Mouse (Mus musculus) hindbrain, embryonic 15.5 days (tissue): Measurements from ENCODE around the gene Mylk4. TPM values are rescaled to one million over a fixed set of nuclear protein-coding genes. Genes with fewer than 3 reads are reported as not detected.

Experiments
- ATAC-seq: fragments of 200-750 bp; cut with Nextera tagmentation; 2 replicates; pipeline ENCODE4 v1.8.0; 2017; ENCODE audit warnings: low read depth, moderate number of reproducible peaks, moderate TSS enrichment; ENCODE audit not compliant: low FRiP score
- H3K27ac ChIP-seq: fragments of 300-500 bp; sonication (generic); replicated peaks from 2 replicates; pipeline ENCODE4 v1.5.1; 2015; ENCODE audit warnings: mild to moderate bottlenecking, inconsistent platforms
- H3K27me3 ChIP-seq: fragments of 300-500 bp; sonication (generic); 2 replicates; pipeline ENCODE4 v1.6.1; 2015; ENCODE audit warnings: control low read depth, inconsistent platforms
- H3K36me3 ChIP-seq: fragments of 300-500 bp; sonication (generic); 2 replicates; pipeline ENCODE4 v1.6.1; 2015; ENCODE audit warnings: control low read depth, inconsistent platforms
- H3K4me1 ChIP-seq: fragments of 300-500 bp; sonication (generic); replicated peaks from 2 replicates; pipeline ENCODE4 v1.6.1; 2015; ENCODE audit warnings: control low read depth, inconsistent platforms
- H3K4me2 ChIP-seq: fragments of 300-500 bp; sonication (generic); 2 replicates; pipeline ENCODE4 v1.6.1; 2015; ENCODE audit warnings: moderate library complexity, mild to moderate bottlenecking, inconsistent platforms
- H3K4me3 ChIP-seq: fragments of 300-500 bp; sonication (generic); 2 replicates; pipeline ENCODE4 v1.5.1; 2015; ENCODE audit warnings: mild to moderate bottlenecking, inconsistent platforms
- H3K9ac ChIP-seq: fragments of 300-500 bp; sonication (generic); 2 replicates; pipeline ENCODE4 v1.6.1; 2015; ENCODE audit warnings: inconsistent platforms
- H3K9me3 ChIP-seq: fragments of 300-500 bp; sonication (generic); 2 replicates; pipeline ENCODE4 v1.6.1; 2016; ENCODE audit warnings: control low read depth, inconsistent platforms
- WGBS: fragments of 180-500 bp; shearing (Covaris S2); methylation state at CpG from one replicate; pipeline ENCODE4 v1.1.7; 2015; 5-methylcytosine and 5-hydroxymethylcytosine counted together
- polyA plus RNA-seq: library from polyadenylated mRNA; unstranded; fragments of >200 nt; fragmentation: Nextera tagmentation; extraction: Ambion mirVana; gene quantifications from 2 replicates; pipeline ENCODE4 v1.2.1, GENCODE M21; 2015

The Mylk4 gene
- polyA plus RNA-seq, 1 experiment from 2014 or later = 0.06 TPM

DNA sequence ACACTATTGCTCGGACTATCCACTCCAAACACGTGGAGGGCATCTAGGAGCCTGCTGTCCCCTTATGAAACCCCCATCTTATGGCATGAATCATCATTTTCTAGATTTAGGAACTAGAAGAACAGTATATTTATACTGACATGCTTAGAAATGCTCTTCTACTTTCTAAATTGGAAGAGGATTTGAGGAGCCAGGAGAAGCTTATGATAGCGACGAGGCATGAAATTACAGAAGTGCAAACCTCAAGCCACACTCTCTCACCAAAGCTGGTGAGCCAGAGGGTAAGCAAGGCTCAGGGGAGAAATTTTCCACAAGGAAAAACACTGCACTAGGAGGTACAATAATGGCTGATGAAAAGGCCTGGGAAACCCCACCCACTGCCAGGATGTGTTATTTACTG is 6.0 kb upstream of the Mylk4 start:
- no peaks in the 10 kb centered on the region for H3K27me3 ChIP-seq
- ATAC-seq = no peak
- no peak overlapping the region for H3K4me2 ChIP-seq
- H3K4me3 ChIP-seq = no peak overlapping the region
- H3K36me3 ChIP-seq = no peaks in the 10 kb centered on the region
- H3K9ac ChIP-seq = no peak overlapping the region
- WGBS = 84% methylated on average over 4 of the region's 4 CpGs
- no peak overlapping the region for H3K27ac ChIP-seq
- H3K9me3 ChIP-seq = no peaks in the 10 kb centered on the region
- H3K4me1 ChIP-seq = no peaks in the 10 kb centered on the region

DNA sequence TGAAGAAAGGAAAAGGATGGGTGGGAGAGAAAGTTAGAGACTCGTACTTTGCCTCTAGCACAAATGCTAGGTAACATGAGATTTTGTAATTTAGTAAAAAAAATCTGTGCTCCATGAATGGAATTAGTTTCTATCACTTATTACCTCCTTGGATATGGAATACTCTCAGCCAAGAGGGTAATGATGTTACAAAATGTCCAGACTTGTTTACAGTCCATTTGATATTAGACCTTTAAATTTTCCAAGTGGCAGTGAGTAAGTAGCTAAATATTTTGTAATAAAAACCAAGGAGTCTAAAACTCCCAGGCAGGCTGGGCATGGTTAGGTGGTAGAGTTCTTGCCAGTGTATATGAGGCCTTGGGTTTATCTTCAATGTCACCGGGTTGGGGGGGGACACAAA is 3.8 kb upstream of the Mylk4 start:
- 85% methylated on average over 2 of the region's 2 CpGs for WGBS
- H3K4me1 ChIP-seq = no peaks in the 10 kb centered on the region
- H3K9me3 ChIP-seq = no peaks in the 10 kb centered on the region
- H3K4me2 ChIP-seq = no peak overlapping the region
- no peak overlapping the region for H3K9ac ChIP-seq
- H3K27me3 ChIP-seq = no peaks in the 10 kb centered on the region
- no peaks in the 10 kb centered on the region for H3K36me3 ChIP-seq
- H3K27ac ChIP-seq = no peak overlapping the region
- no peak overlapping the region for H3K4me3 ChIP-seq
- ATAC-seq = no peak

DNA sequence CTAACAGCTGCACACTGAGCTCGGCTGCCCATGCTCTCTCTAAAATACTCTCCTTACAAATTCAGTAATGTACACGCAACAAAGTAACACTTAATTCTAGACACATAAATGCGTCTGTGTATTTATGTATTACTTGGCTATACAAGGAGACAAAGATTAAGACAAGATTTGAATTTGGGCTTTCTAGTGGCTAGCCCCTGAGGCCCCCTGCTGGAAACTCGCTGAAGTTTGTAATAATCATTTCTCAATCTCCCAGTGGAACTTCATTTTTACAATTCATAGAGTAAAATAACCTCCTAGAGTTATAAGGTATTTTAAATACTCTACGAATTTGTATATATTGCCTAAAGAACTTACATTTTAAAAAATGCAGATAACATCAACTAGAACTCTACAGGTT is 699 bp downstream of the Mylk4 start:
- no peak for ATAC-seq
- H3K4me1 ChIP-seq = no peaks in the 10 kb centered on the region
- H3K4me2 ChIP-seq = no peak overlapping the region
- H3K27ac ChIP-seq = no peak overlapping the region
- WGBS = 69% methylated on average over 5 of the region's 5 CpGs
- H3K9ac ChIP-seq = no peak overlapping the region
- H3K36me3 ChIP-seq = no peaks in the 10 kb centered on the region
- no peaks in the 10 kb centered on the region for H3K9me3 ChIP-seq
- no peaks in the 10 kb centered on the region for H3K27me3 ChIP-seq
- no peak overlapping the region for H3K4me3 ChIP-seq

DNA sequence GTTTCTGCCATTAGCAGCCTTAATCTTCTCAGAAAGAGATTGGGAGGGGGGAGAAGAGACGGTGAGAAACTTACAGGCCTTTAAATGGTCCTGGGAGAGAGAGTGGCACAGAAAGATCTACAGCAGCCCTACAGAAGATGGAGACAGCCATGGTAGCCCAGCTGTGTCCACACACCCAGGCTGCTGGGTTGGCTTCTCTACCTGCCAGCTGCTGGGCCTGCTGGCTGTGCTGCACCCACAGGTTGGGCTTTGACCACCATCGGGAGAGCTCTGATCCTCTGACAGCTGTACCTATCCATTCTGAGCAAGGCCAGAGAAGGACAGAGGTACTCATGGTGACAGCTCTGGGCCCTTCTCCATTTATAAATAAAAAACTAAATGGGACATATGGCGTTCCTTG is 4.9 kb downstream of the Mylk4 start:
- no peak overlapping the region for H3K27ac ChIP-seq
- no peak overlapping the region for H3K4me2 ChIP-seq
- no peaks in the 10 kb centered on the region for H3K27me3 ChIP-seq
- no peak overlapping the region for H3K9ac ChIP-seq
- H3K36me3 ChIP-seq = no peaks in the 10 kb centered on the region
- H3K4me1 ChIP-seq = no peaks in the 10 kb centered on the region
- H3K9me3 ChIP-seq = no peaks in the 10 kb centered on the region
- 75% methylated on average over 3 of the region's 3 CpGs for whole genome bisulfite sequencing
- H3K4me3 ChIP-seq = no peak overlapping the region
- no peak for ATAC-seq

DNA sequence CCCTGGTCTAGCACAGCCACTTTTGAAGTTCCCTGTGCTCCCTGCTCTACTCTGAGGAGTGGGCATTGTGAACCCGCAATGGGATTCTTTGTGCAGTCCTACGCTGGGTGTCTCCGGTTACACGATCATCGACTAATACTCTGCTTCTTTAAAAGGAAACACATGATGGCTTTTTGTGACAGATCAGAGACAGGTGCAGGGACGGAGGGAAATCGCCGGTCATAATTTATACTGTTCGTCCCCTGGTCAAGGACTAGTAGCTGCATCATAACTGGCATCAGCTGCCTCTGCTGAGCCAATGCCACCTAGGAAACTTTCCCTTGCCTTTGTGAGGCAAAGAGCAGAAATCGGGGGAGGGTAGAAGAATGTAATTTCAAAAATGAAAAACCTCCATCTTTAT is 7.4 kb downstream of the Mylk4 start:
- WGBS = 92% methylated on average over 10 of the region's 10 CpGs

DNA sequence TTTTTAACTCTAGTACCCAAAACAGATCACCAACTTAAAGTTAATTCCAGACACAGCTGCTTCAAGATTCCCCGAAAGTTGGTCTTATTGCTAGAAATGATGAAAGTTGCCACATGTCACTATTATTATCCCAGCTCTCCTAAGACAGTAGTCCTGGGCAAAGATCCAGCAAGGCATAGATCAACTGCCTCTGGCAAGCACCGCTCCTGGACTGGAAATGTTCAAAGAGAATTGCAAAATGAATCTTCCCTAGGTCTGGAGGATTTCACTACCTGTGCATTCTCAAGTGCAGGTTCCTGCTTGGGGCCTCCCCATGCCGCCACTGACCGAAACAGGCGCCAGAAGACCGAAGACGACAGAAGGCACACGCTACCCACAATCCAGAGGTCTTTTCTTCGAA is 7.9 kb downstream of the Mylk4 start:
- H3K27ac ChIP-seq = no peak overlapping the region
- H3K9me3 ChIP-seq = no peaks in the 10 kb centered on the region
- no peaks in the 10 kb centered on the region for H3K36me3 ChIP-seq
- no peak for ATAC-seq
- no peaks in the 10 kb centered on the region for H3K4me1 ChIP-seq
- WGBS = 94% methylated on average over 9 of the region's 9 CpGs
- H3K4me2 ChIP-seq = no peak overlapping the region
- H3K9ac ChIP-seq = no peak overlapping the region
- H3K4me3 ChIP-seq = no peak overlapping the region
- H3K27me3 ChIP-seq = no peaks in the 10 kb centered on the region

More for the DNA sequence above, 7.4 kb downstream of the Mylk4 start:
- Histone ChIP-seq H3K27ac (no peak overlapping the region), H3K4me3 (no peak overlapping the region), H3K36me3 (no peaks in the 10 kb centered on the region), H3K4me1 (no peaks in the 10 kb centered on the region), H3K27me3 (no peaks in the 10 kb centered on the region), H3K9me3 (no peaks in the 10 kb centered on the region), H3K4me2 (no peak overlapping the region), H3K9ac (no peak overlapping the region)
- no peak for ATAC-seq

DNA sequence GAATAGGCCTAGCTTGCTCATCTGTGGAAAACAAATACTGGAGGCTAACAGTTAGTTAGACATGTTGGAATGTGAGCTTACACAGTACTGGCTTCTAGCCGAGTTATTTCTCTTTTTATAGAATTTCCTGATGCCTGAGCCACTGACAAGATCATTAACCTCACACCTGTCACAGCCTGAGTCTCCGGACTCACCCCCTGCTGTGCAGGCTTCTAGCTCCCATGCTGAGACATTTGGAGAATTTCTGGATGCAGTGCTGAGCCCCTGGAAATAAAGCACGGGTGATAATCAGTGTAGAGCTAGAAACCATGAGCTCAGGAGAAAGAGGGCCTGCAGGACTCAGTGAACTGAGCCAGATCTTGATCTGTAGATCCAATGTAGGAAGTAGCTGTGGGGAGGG is 13.8 kb downstream of the Mylk4 start:
- ATAC-seq = no peak
- no peaks in the 10 kb centered on the region for H3K27me3 ChIP-seq
- no peak overlapping the region for H3K4me3 ChIP-seq
- H3K27ac ChIP-seq = no peak overlapping the region
- H3K9ac ChIP-seq = no peak overlapping the region
- no peaks in the 10 kb centered on the region for H3K36me3 ChIP-seq
- no peak overlapping the region for H3K4me2 ChIP-seq
- H3K4me1 ChIP-seq = no peaks in the 10 kb centered on the region
- 16% methylated on average over 3 of the region's 3 CpGs for WGBS
- H3K9me3 ChIP-seq = no peaks in the 10 kb centered on the region

DNA sequence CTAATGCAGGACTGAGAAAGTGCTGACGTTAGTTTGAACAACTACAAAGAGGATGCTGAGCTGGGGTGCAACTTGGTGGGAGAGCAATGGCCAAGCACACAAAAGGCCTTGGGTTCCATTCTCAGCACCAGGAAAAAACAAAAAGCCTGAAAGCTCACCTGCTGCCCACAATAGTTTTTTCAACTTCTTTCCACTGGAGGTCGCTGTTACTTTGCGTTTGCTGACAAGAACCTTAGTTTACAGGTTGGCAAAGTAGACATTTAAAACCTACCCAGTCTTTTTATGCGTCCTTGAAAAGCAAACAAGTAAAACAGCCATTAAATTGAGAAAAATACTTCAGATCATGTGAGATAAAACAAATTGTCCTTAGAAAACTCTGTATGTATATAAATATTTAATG is 15.7 kb downstream of the Mylk4 start:
- Histone ChIP-seq H3K4me1 (no peaks in the 10 kb centered on the region), H3K4me2 (no peak overlapping the region), H3K9me3 (no peaks in the 10 kb centered on the region), H3K27me3 (no peaks in the 10 kb centered on the region), H3K9ac (no peak overlapping the region), H3K36me3 (no peaks in the 10 kb centered on the region), H3K4me3 (no peak overlapping the region), H3K27ac (no peak overlapping the region)
- no peak for ATAC-seq
- WGBS = 15% methylated on average over 4 of the region's 4 CpGs

DNA sequence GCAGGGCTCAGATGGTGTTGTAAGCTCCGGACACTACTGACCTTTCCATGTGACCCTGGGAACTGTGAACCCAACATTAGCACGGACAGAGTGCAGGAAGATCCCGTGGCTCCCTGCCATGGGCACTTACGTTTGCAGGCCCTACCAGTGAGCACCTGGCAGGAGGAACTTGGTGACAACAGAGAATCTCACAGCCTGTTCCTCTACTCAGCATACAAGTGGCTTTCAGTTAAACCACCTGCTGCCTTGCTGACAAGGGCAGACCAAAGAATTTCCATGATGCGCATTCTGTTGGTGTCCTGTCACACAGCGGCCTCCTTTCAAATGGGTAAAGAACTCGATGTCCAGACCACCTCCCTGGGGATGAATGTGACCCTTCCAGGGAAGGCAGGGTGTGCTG is 19.3 kb downstream of the Mylk4 start:
- H3K4me3 ChIP-seq = no peak overlapping the region
- H3K27ac ChIP-seq = no peak overlapping the region
- H3K4me1 ChIP-seq = peaks cover under 1% of the 10 kb centered on the region
- no peak overlapping the region for H3K4me2 ChIP-seq
- H3K9ac ChIP-seq = no peak overlapping the region
- ATAC-seq = no peak
- H3K36me3 ChIP-seq = no peaks in the 10 kb centered on the region
- 19% methylated on average over 7 of the region's 7 CpGs for WGBS
- no peaks in the 10 kb centered on the region for H3K9me3 ChIP-seq
- H3K27me3 ChIP-seq = no peaks in the 10 kb centered on the region

DNA sequence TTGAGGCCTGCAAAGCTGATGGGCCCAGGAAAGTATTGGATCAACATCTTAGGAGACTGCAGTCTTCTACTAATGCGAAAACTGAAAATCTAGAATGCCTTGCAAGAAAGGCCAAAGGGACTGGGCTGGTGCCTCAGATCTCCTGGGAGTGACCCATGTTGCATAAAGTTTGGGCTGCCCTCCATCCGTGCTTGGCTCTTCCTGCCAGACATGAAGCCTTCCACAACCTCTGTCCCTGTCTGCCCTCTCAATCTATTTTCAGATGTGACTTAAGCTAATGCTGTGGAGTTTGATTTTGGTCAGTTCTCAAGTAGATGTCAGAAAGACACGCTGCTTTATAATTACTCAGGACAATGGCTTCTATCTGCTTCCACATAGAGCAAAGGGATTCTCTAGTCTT is 20.6 kb downstream of the Mylk4 start:
- Histone ChIP-seq H3K9me3 (no peaks in the 10 kb centered on the region), H3K9ac (no peak overlapping the region), H3K27ac (no peak overlapping the region), H3K4me1 (peaks cover 6% of the 10 kb centered on the region), H3K36me3 (no peaks in the 10 kb centered on the region), H3K4me2 (no peak overlapping the region), H3K27me3 (no peaks in the 10 kb centered on the region), H3K4me3 (no peak overlapping the region)
- 90% methylated on average over 3 of the region's 3 CpGs for WGBS
- no peak for ATAC-seq

DNA sequence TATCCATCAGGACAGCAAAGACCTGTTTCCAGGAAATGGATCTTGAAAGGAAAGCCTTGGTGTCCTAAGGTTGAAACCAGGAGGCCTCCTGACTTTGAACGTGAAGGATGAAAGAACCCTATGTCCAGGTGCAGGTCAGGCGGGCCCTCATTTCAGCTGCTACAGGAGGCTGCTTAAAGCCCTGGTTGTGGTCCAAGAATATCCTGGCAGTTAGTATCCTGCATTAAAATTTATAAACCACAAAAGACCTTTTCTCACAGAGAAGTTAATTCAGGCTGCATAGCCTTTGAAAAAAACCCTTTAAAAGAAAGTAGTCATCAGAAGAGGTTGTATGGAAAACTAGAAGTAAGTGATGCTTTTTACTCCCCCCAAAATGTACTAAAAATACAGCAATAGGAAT is 23.0 kb downstream of the Mylk4 start:
- no peaks in the 10 kb centered on the region for H3K27me3 ChIP-seq
- H3K36me3 ChIP-seq = no peaks in the 10 kb centered on the region
- 91% methylated on average over 2 of the region's 2 CpGs for WGBS
- H3K4me3 ChIP-seq = no peak overlapping the region
- H3K4me1 ChIP-seq = peaks cover 6% of the 10 kb centered on the region
- H3K9ac ChIP-seq = no peak overlapping the region
- no peak overlapping the region for H3K27ac ChIP-seq
- H3K4me2 ChIP-seq = no peak overlapping the region
- ATAC-seq = no peak
- no peaks in the 10 kb centered on the region for H3K9me3 ChIP-seq

DNA sequence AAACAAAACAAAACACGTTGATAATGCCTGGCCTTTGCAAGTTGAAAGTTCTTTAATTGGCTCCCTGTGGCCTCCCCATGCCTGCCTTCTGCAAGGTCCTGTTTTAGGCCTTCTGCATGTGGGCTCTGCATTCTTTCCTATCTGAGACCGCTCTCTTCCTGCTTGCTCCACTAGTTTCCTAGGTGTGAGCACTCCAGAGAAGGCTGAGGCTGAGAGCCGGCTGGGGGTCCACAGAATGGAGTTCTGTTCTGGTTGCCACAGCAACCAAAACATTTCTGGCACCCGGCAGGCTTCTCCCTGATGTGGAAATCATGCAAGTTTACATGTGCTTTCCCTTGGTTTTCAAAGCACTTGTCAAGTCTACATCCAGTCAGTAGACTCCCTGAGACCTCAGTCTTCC is 24.7 kb downstream of the Mylk4 start:
- Histone ChIP-seq H3K9ac (no peak overlapping the region), H3K4me1 (peaks cover 6% of the 10 kb centered on the region), H3K4me3 (no peak overlapping the region), H3K4me2 (no peak overlapping the region), H3K27ac (no peak overlapping the region), H3K36me3 (no peaks in the 10 kb centered on the region), H3K27me3 (no peaks in the 10 kb centered on the region), H3K9me3 (no peaks in the 10 kb centered on the region)
- WGBS = 9% methylated on average over 4 of the region's 4 CpGs
- peak; percentile 83 for ATAC-seq

DNA sequence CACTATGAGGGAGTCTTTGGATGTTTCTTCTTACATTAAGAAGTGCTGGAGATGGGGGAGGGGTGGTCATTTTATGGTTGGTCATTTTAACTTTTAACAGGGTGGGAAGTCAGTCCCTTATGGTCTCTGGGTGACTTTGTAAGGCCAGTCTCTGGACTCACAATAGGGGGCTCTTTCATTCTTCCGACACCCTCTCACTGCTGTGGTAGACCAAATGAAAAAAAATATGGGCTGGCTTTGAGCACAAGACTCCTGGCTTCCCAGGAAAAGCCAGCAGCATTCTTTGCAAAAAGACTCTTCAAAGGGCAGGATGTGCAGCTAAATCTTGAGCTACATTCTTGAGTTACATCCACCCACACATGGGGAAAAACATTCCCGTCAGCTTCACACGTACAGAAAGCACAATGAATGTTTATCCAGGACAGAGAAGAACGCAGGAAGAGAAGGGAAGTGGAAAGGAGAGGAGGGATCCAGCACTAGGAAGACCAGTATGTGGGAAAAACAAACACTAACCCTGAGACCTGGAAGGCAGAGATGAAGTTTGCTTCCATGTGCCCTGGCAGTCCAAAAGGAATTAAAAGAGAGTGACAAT is 31.6 kb downstream of the Mylk4 start:
- 0 out of 2 replicates have a peak overlapping the region, but pooled peaks have one; percentile 10 for H3K27ac ChIP-seq
- no peak for ATAC-seq
- no peak overlapping the region for H3K9ac ChIP-seq
- H3K36me3 ChIP-seq = no peaks in the 10 kb centered on the region
- no peak overlapping the region for H3K4me2 ChIP-seq
- no peaks in the 10 kb centered on the region for H3K4me1 ChIP-seq
- 45% methylated on average over 4 of the region's 4 CpGs for WGBS
- no peaks in the 10 kb centered on the region for H3K9me3 ChIP-seq
- no peaks in the 10 kb centered on the region for H3K27me3 ChIP-seq
- H3K4me3 ChIP-seq = no peak overlapping the region
